Mouse (Mus musculus) heart, adult 2 months (tissue): Measurements from ENCODE around the gene Snta1. TPM values are rescaled to one million over a fixed set of nuclear protein-coding genes. Genes with fewer than 3 reads are reported as not detected.

ENCODE experiments used
- DNase-seq, 2 experiments: peaks; one replicate each; pipeline ENCODE4 v3.0.0; 2021
- H3K27ac ChIP-seq: fragments of 200-600 bp; 2 replicates; pipeline ENCODE4 v1.8.1; 2022
- H3K27me3 ChIP-seq: fragments of 200-500 bp; 2 replicates; pipeline ENCODE4 v1.6.1; 2012; ENCODE audit warnings: mild to moderate bottlenecking, low read length, inconsistent platforms, mixed read lengths; ENCODE audit not compliant: control insufficient read depth, insufficient read depth
- H3K36me3 ChIP-seq: fragments of 200-500 bp; 2 replicates; pipeline ENCODE4 v1.6.1; 2012; ENCODE audit warnings: low read length, inconsistent platforms; ENCODE audit not compliant: control insufficient read depth, insufficient read depth
- H3K4me1 ChIP-seq: fragments of 200-500 bp; 2 replicates; pipeline ENCODE4 v1.6.1; 2011; ENCODE audit warnings: low read length; ENCODE audit not compliant: control insufficient read depth, insufficient read depth
- H3K4me3 ChIP-seq: fragments of 200-600 bp; 2 replicates; pipeline ENCODE4 v1.8.1; 2022
- H3K79me2 ChIP-seq: fragments of 200-500 bp; replicated peaks from 2 replicates; pipeline ENCODE4 v1.6.1; 2012; ENCODE audit warnings: mild to moderate bottlenecking, inconsistent platforms, low read length, moderate library complexity, mixed read lengths; ENCODE audit not compliant: control insufficient read depth, insufficient read depth
- H3K9ac ChIP-seq: fragments of 200-500 bp; 2 replicates; pipeline ENCODE4 v1.6.1; 2012; ENCODE audit warnings: low read depth, mild to moderate bottlenecking, control low read depth, inconsistent platforms, low read length, mixed read lengths
- CTCF ChIP-seq: fragments of 200-600 bp; IDR thresholded peaks from 2 replicates; pipeline ENCODE4 v1.8.1; 2022; ENCODE audit warnings: antibody characterized with exemption, mild to moderate bottlenecking, moderate library complexity
- EP300 ChIP-seq: fragments of 200-500 bp; IDR thresholded peaks from 2 replicates; pipeline ENCODE4 v1.6.1; 2011; ENCODE audit warnings: low read depth, low read length, control low read depth; ENCODE audit not compliant: insufficient read depth
- POLR2A ChIP-seq: fragments of 200-500 bp; IDR thresholded peaks from 2 replicates; pipeline ENCODE4 v1.6.1; 2011; ENCODE audit warnings: mild to moderate bottlenecking, low read depth, low read length, control low read depth; ENCODE audit not compliant: insufficient read depth
- WGBS: fragments of 180-500 bp; shearing (Covaris S2); methylation state at CpG from one replicate; pipeline ENCODE4 v1.1.7; 2018; 5-methylcytosine and 5-hydroxymethylcytosine counted together
- intact Hi-C: fragments of 180-260 bp; cut with DNase I; formaldehyde crosslinking; loops from one replicate; pipeline ENCODE4 v1.15.1; 2025
- polyA plus RNA-seq: library from polyadenylated mRNA; depleted of rRNA; stranded (reverse); fragments of >200 nt; gene quantifications from 2 replicates; pipeline ENCODE4 v1.2.3, GENCODE M21; 2012
- total RNA-seq, 2 experiments: library from RNA; stranded (reverse); gene quantifications; 2 replicates each; pipeline ENCODE4 v1.2.3; 2021

Gene Snta1
- total and polyA plus RNA-seq, 3 experiments, result 64.8 to 95.0 (median 73.6) TPM

DNA sequence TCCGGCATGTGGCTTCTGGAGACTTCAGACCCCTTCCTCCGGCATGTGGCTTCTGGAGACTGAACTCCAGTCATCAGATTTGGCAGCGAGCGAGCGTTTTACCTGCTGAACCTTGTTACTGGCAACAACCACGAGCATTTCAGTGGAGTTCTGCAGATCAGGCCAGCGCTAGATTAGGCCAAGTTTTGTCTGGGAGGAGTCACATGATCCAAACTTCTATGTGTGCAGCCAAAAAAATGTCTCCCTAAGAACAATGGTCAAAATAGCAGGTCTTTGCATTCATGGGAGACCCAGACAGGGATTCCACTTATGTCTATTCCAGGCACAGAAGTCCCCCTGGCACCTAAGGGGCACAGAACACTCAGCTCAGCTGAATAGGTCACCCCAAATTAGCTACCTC lies 9.6 kb downstream of the Snta1 start:
- Histone ChIP-seq H3K4me1 (peaks cover 7% of the 10 kb centered on the region), H3K27ac (peak overlapping the region; percentile 48), H3K27me3 (no peaks in the 10 kb centered on the region), H3K9ac (no peak overlapping the region), H3K4me3 (no peak overlapping the region), H3K79me2 (no peaks in the 10 kb centered on the region), H3K36me3 (peaks cover 14% of the 10 kb centered on the region)
- peak in 1 of 2 experiments; percentile 40 for DNase-seq
- intact Hi-C loops, result no loop called here
- TF ChIP-seq EP300 (no peak), POLR2A (no peak), CTCF (no peak)
- 58% methylated on average over 7 of the region's 7 CpGs for WGBS

DNA sequence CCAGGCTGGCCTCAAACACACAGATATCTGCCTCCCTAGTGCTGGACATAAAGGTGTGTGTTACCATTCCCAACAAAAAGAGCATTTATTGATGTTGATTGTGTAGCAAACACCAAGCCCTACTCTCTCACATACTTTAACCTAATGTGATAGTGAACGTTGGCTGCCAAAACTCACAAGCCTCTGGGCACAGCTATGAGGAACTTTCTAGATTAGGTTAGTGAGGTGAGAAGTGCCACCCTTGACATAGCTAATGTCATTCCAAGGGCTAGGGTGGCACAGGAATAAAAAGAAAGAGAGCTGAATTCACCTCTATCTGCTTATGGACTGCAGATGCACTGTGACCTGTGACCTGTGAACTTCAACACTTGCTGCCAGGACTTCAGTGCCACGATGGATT lies 11.4 kb downstream of the Snta1 start:
- Histone ChIP-seq H3K36me3 (peaks cover 12% of the 10 kb centered on the region), H3K4me1 (peaks cover 6% of the 10 kb centered on the region), H3K4me3 (no peak overlapping the region), H3K9ac (no peak overlapping the region), H3K27ac (peak overlapping the region; percentile 65), H3K27me3 (no peaks in the 10 kb centered on the region), H3K79me2 (no peaks in the 10 kb centered on the region)
- TF ChIP-seq CTCF (no peak), EP300 (no peak), POLR2A (no peak)
- intact Hi-C loops, result no loop called here
- no peak for DNase-seq
- WGBS, result 34% methylated on average over 2 of the region's 2 CpGs

DNA sequence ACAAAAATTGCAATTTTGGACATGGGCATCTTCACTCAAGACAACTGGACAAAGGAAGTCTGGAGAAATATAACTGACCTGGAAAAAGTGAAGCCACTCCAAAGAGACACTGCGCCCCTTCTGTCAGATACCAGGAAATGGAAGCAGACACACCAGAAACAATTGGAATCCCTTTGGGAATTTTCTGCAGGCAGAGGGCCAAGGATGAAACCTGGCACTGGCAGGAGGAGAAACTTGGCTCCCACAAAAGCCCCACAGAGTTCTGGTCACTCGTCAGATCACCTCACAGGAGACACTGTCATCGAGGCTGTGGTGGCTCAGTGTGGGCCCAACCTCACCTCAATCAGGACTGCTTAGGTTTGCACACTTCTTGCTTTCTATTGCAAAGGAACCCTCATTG lies 13.3 kb downstream of the Snta1 start:
- DNase-seq, result no peak
- Histone ChIP-seq H3K9ac (no peak overlapping the region), H3K36me3 (peaks cover 16% of the 10 kb centered on the region), H3K79me2 (no peaks in the 10 kb centered on the region), H3K27me3 (no peaks in the 10 kb centered on the region), H3K27ac (no peak overlapping the region), H3K4me3 (no peak overlapping the region), H3K4me1 (peaks cover 10% of the 10 kb centered on the region)
- WGBS, result 44% methylated on average over 3 of the region's 3 CpGs
- intact Hi-C loops, result no loop called here
- TF ChIP-seq POLR2A (no peak), CTCF (no peak), EP300 (no peak)

DNA sequence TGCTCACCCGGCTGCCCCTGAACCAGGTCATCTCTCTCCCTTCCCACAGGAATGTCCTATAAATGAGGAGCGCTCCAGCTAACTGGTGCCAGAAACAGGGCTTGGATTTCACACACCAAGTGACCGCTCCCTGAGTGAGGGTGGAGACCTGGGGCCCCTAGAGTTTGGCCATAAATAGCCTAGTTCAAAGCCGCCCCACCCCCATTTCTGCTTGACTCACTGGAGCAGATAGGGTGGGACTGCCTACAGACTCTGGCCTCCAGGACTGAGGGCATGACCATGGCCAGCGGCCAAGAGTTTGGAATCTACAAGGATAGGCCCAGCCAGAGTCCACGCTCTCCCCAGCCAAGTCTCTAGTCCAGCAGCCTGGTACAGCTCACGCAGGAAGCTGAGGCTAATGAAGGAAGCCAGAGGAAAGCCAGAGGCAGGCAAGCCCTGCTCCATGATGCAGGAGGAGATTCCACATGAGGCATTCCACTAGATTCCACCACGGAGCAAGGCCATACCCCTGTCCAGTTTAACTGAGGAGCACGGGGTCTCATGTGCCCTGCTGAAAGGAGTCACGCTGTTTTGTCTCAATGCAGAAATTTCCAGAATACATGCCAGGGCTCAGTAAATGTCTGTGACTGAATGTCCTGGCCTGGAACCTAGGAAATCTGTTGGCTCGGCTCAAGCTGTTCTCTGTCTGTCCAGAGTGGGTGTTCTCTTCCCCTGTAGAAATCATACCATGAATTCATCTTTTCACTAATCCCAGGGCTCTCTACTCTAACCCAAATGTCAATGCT lies 17.5 kb downstream of the Snta1 start:
- 0 out of 2 replicates have a peak, but pooled peaks have one; percentile 28 for TF ChIP-seq POLR2A
- peak; percentile 70; the same call in 1 of the 2 replicates for TF ChIP-seq EP300
- TF ChIP-seq CTCF, result no peak
- peaks cover 12% of the 10 kb centered on the region for H3K36me3 ChIP-seq
- no peak overlapping the region; the same call in 1 of the 2 replicates for H3K9ac ChIP-seq
- no peak overlapping the region for H3K4me3 ChIP-seq
- no peaks in the 10 kb centered on the region for H3K27me3 ChIP-seq
- H3K27ac ChIP-seq, result peak overlapping the region; percentile 85
- no peaks in the 10 kb centered on the region for H3K79me2 ChIP-seq
- intact Hi-C loops, result loop anchor here (1.0 kb wide), 1 partner anchor 15 kb away; no protein-coding TSS in a partner anchor
- 24% methylated on average over 11 of the region's 11 CpGs for WGBS
- DNase-seq, result peak; percentile 86 to 94
- peaks cover 6% of the 10 kb centered on the region for H3K4me1 ChIP-seq

DNA sequence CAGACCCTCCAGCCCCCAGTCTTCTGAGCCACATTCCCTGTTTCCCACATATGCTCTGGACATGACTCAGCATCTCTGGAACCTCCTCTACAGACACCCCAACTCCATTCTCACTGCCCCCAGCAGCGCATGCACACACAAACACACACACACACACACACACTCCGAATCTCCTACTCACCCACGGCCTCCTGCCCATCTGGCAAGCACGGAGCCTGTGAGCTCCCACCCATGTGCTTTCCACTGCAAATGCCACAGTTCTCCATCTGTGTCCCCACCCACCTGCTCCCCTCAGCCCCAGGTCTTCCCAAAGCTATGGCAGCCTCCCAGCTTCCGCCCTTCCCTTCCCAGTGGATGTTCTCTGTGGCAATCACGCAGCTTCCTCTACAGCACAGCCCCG lies 28.8 kb downstream of the Snta1 start:
- Histone ChIP-seq H3K36me3 (peaks cover 3% of the 10 kb centered on the region; the same call in 1 of the 2 replicates), H3K9ac (no peak overlapping the region), H3K4me1 (peaks cover 5% of the 10 kb centered on the region; the same call in 1 of the 2 replicates), H3K4me3 (no peak overlapping the region), H3K27ac (no peak overlapping the region), H3K27me3 (no peaks in the 10 kb centered on the region), H3K79me2 (no peaks in the 10 kb centered on the region)
- WGBS, result 74% methylated on average over 7 of the region's 7 CpGs
- intact Hi-C loops, result no loop called here
- DNase-seq, result no peak
- TF ChIP-seq EP300, result no peak
- TF ChIP-seq CTCF, result no peak
- no peak for TF ChIP-seq POLR2A

DNA sequence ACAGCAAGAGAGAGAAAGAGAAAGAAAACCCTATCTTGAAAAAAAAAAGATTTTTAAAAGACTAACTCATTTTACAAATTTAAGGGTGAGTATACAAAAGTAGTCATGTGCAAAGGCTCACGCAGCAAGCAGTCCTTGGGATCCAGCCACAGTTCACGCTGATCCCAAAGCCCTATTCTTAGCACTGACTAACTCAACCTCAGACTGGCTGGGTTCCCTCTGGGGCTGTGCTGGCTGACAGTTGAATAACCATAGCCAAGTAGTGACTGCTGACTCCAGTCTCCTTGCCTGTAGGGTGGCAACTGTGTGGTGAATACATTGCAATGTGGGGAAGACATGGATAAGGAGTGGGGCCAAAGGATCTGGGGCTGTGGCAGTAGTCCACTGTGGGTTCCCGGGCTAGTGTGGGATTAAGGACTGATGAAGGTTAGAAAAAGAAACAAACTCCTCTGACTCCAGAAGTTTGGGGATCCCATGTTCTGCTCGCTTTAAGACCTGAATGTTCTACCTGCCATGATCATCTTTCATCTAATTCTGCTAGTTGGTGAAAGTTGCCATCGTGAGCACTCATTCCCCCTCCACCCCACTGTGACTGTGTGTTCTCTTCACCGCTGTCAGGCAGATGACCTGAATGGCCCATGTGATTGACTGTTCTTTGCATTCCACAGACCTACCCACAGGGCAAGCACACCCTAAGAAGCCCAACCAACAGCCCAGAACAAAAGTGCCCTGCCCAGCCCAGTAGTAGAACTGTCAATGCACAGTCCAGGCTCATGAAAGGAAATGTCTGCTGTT lies 32.9 kb downstream of the Snta1 start:
- Histone ChIP-seq H3K27ac (peak overlapping the region; percentile 96), H3K9ac (no peak overlapping the region), H3K4me1 (peaks cover 8% of the 10 kb centered on the region), H3K36me3 (peaks cover 3% of the 10 kb centered on the region; the same call in 1 of the 2 replicates), H3K4me3 (no peak overlapping the region), H3K27me3 (no peaks in the 10 kb centered on the region), H3K79me2 (no peaks in the 10 kb centered on the region)
- TF ChIP-seq EP300 (peak; percentile 90), CTCF (no peak), POLR2A (peak; percentile 32)
- WGBS, result 50% methylated on average over 6 of the region's 6 CpGs
- DNase-seq, result peak; percentile 63 to 84
- intact Hi-C loops, result loop anchor here (1.0 kb wide), 1 partner anchor 15 kb away; no protein-coding TSS in a partner anchor
